Mouse (Mus musculus) E14TG2a.4 (cell line): ENCODE results near the gene Oas1c.
A peak's percentile ranks its signal among the peaks of the same experiment; 100 is the strongest.

Experiments
- H3K27me3 ChIP-seq: 2 replicates; pipeline ENCODE4 v1.6.1; 2014; ENCODE audit warnings: low read length, control low read depth; ENCODE audit not compliant: insufficient read depth
- H3K36me3 ChIP-seq: 2 replicates; pipeline ENCODE4 v1.6.1; 2014; ENCODE audit warnings: low read length, control low read depth; ENCODE audit not compliant: insufficient read depth
- H3K4me1 ChIP-seq: replicated peaks from 2 replicates; pipeline ENCODE4 v1.6.1; 2014; ENCODE audit warnings: low read depth, low read length, control low read depth
- H3K4me3 ChIP-seq: replicated peaks from 2 replicates; pipeline ENCODE4 v1.5.1; 2014; ENCODE audit warnings: mild to moderate bottlenecking, low read length
- H3K9me3 ChIP-seq: 2 replicates; pipeline ENCODE4 v1.6.1; 2014; ENCODE audit warnings: low read length, control low read depth
- CTCF ChIP-seq: conservative IDR thresholded peaks from 2 replicates; pipeline ENCODE4 v1.5.1; 2014; ENCODE audit warnings: low read length
- NANOG ChIP-seq: IDR thresholded peaks from 2 replicates; pipeline ENCODE4 v1.6.1; 2014; ENCODE audit warnings: borderline replicate concordance, low read length, mixed read lengths
- POU5F1 ChIP-seq: IDR thresholded peaks from 2 replicates; pipeline ENCODE4 v1.6.1; 2014; ENCODE audit warnings: low read length, borderline replicate concordance

The Oas1c gene

DNA sequence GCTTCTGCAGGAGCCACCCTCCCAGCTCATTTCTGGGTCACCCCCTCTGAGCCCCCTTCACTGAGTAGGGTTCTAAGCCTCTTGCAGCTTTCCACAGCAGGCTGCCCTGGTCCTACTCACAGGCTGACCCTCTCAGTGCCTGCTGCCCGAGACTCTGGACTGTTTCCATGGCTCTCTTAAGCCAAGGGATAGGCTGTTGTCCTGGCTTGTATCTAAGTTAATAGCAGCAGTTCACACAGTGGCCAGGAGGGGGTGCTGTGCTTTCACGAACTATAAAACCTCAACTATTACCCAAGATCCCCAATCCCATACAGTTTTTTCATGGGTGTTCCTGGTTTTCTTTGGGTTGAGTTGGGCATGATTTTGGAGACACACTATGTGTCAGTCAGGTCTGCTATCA, 19.3 kb downstream of the Oas1c start:
- Histone ChIP-seq H3K27me3 (peaks cover 51% of the 10 kb centered on the region), H3K4me1 (no peaks in the 10 kb centered on the region), H3K9me3 (no peaks in the 10 kb centered on the region), H3K36me3 (no peaks in the 10 kb centered on the region), H3K4me3 (no peak overlapping the region)
- TF ChIP-seq POU5F1 (no peak), CTCF (peak; percentile 86)

DNA sequence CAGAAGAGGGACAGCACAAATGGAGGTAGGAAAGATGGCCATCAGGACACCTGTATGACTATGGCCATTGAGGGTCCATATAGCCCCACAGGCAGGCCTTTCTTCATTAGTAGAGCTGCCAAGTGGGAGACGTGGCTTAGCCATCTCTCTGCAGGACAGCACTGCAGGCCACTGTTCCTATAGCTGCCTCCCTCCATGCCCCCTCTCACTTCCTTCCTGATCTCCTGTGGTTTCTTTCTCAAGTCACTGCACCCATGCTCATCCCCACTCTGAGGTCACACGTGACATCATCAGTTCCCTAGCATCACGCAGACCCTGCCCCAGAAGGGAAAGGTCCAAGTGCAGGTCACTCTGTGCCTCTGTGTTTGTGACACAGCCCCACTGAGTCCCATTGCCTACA, 25.3 kb downstream of the Oas1c start:
- TF ChIP-seq NANOG (no peak), POU5F1 (no peak), CTCF (no peak)
- Histone ChIP-seq H3K27me3 (peaks cover 50% of the 10 kb centered on the region), H3K36me3 (no peaks in the 10 kb centered on the region), H3K4me3 (no peak overlapping the region), H3K4me1 (peaks cover 16% of the 10 kb centered on the region), H3K9me3 (no peaks in the 10 kb centered on the region)

DNA sequence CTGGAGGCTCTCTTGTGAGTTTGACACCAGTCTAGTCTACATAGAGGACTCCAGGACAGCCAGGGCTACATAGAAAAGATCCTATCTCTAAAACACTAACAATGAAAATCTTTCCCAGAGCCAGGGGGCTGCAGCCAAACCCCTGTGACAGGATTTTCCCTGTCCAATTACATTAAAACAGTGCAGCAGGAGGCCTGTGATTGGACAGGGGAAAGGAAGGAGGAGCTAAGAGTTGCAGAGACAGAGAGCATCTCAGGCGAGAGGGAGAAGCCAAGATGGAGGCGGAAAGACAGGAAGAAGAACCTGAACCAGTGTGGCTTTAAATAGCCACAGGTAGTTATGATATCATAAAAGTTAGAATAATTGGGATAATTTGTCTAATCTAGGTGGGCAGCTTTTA, 29.9 kb downstream of the Oas1c start:
- H3K36me3 ChIP-seq: no peaks in the 10 kb centered on the region
- peak overlapping the region; percentile 75 for H3K4me3 ChIP-seq
- peaks cover 9% of the 10 kb centered on the region for H3K27me3 ChIP-seq
- TF ChIP-seq POU5F1 (no peak), CTCF (no peak), NANOG (no peak)
- no peaks in the 10 kb centered on the region for H3K9me3 ChIP-seq
- H3K4me1 ChIP-seq: peaks cover 16% of the 10 kb centered on the region

DNA sequence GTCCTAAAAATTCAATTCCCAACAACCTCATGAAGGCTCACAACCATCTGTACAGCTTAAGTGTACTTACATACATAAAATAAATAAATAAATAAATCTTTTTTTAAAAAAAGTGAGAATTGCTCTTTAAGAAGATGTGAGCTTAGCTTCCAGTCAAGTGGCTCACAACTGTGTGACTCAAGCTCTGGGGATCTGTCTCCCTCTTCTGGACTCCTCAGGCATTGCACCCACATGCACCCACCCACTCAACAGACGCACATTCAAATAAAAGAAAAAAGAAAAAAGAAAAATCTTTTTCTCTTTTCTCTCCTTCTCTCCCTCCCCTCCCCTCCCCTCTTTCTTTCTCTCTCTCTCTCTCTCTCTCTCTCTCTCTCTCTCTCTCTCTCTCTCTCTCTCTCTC, 30.7 kb downstream of the Oas1c start:
- no peak overlapping the region for H3K4me3 ChIP-seq
- H3K27me3 ChIP-seq: peaks cover 2% of the 10 kb centered on the region; the same call in 1 of the 2 replicates
- no peaks in the 10 kb centered on the region for H3K9me3 ChIP-seq
- H3K36me3 ChIP-seq: no peaks in the 10 kb centered on the region
- TF ChIP-seq NANOG (no peak), CTCF (peak; percentile 95)
- H3K4me1 ChIP-seq: peaks cover 20% of the 10 kb centered on the region

DNA sequence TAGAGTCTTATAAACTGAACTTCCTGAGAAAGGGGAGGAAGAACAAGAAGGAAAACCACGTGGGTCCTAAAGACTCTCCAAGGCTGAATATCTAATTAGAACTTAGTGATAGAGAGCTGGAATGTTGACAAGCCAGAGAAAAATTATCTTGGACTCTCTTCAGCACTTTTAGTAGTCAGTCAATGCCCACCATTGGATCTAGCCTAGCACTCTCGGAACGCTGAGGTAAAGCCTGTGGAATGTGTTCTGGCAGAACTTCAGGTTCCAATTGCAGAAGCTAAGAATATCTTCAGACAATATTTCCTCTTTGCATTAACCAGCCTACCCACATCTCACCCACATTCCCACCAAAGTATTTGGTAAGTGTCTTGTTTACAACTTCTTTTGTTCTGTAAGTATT, 32.4 kb downstream of the Oas1c start:
- H3K36me3 ChIP-seq: no peaks in the 10 kb centered on the region
- no peaks in the 10 kb centered on the region for H3K27me3 ChIP-seq
- no peak for TF ChIP-seq POU5F1
- no peak for TF ChIP-seq NANOG
- TF ChIP-seq CTCF: no peak
- peaks cover 37% of the 10 kb centered on the region for H3K4me1 ChIP-seq
- no peaks in the 10 kb centered on the region for H3K9me3 ChIP-seq
- no peak overlapping the region for H3K4me3 ChIP-seq

DNA sequence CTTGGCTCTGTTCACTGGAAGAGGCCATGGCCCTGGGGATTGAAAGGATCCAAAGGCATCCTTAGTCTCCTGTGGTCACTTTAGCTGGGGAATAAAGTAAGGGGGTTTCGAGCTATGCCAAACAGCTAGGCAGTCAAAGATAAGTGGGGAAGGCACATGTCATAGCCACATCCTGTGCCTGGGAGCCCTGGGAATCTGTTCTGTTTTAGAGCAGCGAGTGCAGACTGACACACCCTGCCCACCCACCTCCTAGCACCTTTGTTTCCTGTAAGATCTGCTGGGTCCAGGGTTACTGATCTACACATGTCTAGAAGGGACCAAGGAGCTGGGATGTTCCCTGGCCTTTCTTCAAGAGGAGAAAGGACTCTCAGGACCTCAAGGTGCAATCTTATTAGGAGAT, 33.4 kb downstream of the Oas1c start:
- H3K4me3 ChIP-seq: no peak overlapping the region
- H3K4me1 ChIP-seq: peaks cover 36% of the 10 kb centered on the region
- H3K9me3 ChIP-seq: no peaks in the 10 kb centered on the region
- TF ChIP-seq POU5F1 (no peak), CTCF (no peak), NANOG (no peak)
- H3K36me3 ChIP-seq: no peaks in the 10 kb centered on the region
- no peaks in the 10 kb centered on the region for H3K27me3 ChIP-seq

DNA sequence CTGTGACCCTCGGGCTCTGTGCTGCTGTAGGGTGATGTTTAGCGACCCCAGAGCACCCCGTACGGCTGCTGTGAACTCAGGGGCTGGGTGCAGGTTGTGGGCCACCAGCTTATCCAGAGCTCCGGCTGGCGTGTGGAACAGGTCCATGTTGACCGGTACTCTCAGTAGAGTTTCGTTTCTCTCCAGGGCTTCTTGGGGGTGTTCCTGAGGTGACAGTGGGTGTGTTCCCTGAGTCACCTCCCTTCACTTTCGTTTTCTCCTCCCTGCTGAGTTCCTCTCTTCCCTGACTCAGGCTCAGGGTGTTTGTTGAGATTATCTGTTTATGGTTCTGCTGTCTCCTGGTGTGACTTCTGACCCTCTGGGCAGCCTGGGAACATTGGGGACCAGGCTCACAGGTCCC, 34.8 kb downstream of the Oas1c start, which contains the start of gene Oas3:
Gene Oas3, minus strand, starts transcription at position 184 of the 400 bp plus-strand sequence.
- H3K36me3 ChIP-seq: no peaks in the 10 kb centered on the region
- H3K4me1 ChIP-seq: peaks cover 26% of the 10 kb centered on the region
- no peaks in the 10 kb centered on the region for H3K9me3 ChIP-seq
- peaks cover 2% of the 10 kb centered on the region; the same call in 1 of the 2 replicates for H3K27me3 ChIP-seq
- no peak within 1 kb of the TSS for H3K4me3 ChIP-seq
- TF ChIP-seq NANOG (no peak), POU5F1 (no peak), CTCF (no peak)

DNA sequence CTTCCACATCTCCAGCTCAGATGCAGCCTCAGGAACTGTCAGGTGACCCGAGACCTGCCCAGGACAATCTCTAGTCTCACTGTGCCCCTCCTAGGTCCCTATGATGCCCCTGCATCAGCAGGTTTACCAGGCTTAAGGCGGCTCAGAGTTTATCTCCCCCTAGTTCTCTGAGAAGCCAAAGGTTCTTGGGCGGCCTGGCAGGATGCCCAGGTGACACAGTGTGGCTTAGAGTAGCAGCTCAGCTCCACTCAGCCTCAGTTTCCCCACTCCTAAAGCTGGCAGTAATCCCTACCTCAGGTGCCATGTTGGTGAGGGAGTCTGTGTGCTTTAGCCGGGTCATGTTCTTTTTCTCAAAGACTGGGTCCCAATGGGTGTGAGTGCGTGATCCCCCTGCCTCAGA, 35.5 kb downstream of the Oas1c start:
- no peaks in the 10 kb centered on the region for H3K36me3 ChIP-seq
- no peak overlapping the region for H3K4me3 ChIP-seq
- H3K9me3 ChIP-seq: no peaks in the 10 kb centered on the region
- H3K27me3 ChIP-seq: peaks cover 5% of the 10 kb centered on the region; the same call in 1 of the 2 replicates
- TF ChIP-seq CTCF: no peak
- TF ChIP-seq POU5F1: no peak
- TF ChIP-seq NANOG: no peak
- H3K4me1 ChIP-seq: peaks cover 22% of the 10 kb centered on the region

DNA sequence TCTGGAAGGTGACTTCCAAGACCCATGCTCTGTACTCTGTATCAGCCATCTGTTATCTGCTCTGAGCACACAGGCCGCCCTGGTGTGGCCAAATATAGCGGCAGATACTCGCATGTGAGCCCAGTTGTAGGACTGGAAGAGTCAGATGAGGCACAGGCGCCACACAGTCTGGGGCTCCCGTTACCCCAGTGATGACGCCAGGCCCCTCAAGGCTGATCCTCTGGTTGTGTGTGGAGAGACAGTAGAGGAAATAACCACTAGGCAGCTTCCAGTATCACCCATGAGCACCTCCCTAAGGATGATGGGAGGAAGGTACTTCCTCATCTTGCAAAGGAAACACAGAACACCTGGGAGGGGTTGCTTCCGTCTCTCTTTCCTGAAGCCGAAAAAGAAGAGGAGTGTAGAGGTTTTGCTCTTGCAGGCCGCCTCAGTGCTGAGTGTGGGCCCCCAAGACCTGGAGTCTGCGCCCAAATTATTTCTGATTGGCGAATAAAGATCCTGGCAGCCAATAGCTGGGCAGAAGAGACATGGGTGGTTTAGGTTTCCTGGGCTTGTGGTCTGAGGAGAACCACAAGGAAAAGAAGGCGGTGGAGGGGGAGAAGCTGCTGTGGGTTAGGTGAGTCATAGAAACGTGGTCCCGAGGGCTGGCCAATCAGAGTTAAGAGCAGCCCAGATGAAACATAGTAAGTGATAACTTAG, 36.9 kb downstream of the Oas1c start:
- Histone ChIP-seq H3K36me3 (no peaks in the 10 kb centered on the region), H3K9me3 (no peaks in the 10 kb centered on the region), H3K4me3 (peak overlapping the region; percentile 45), H3K27me3 (peaks cover 12% of the 10 kb centered on the region; the same call in 1 of the 2 replicates), H3K4me1 (peaks cover 22% of the 10 kb centered on the region)
- TF ChIP-seq NANOG: no peak
- no peak for TF ChIP-seq POU5F1
- no peak for TF ChIP-seq CTCF
